Mouse (Mus musculus) cerebellum, adult 2 months (tissue): Measurements from ENCODE around the gene 5330417C22Rik. TPM values are rescaled to one million over a fixed set of nuclear protein-coding genes. Genes with fewer than 3 reads are reported as not detected.

Experiments
- DNase-seq, 2 experiments: peaks; one replicate each; pipeline ENCODE4 v3.0.0; 2021
- H3K27ac ChIP-seq: fragments of 200-500 bp; 2 replicates; pipeline ENCODE4 v1.5.1; 2012; ENCODE audit warnings: low read length, control low read depth, inconsistent platforms; ENCODE audit not compliant: insufficient read depth
- H3K27me3 ChIP-seq: fragments of 200-500 bp; 2 replicates; pipeline ENCODE4 v1.6.1; 2012; ENCODE audit warnings: inconsistent platforms, mild to moderate bottlenecking, low read length, moderate library complexity; ENCODE audit not compliant: control insufficient read depth, insufficient read depth
- H3K4me1 ChIP-seq: fragments of 200-500 bp; 2 replicates; pipeline ENCODE4 v1.6.1; 2011; ENCODE audit warnings: low read length; ENCODE audit not compliant: control insufficient read depth, insufficient read depth
- H3K4me3 ChIP-seq: fragments of 200-500 bp; replicated peaks from 2 replicates; pipeline ENCODE3; 2011; ENCODE audit warnings: mild to moderate bottlenecking, low read depth, low read length, control low read depth; ENCODE audit not compliant: insufficient read depth
- CTCF ChIP-seq: fragments of 200-500 bp; IDR thresholded peaks from 2 replicates; pipeline ENCODE4 v1.5.1; 2011; ENCODE audit warnings: low read depth, mild to moderate bottlenecking, control low read depth, low read length, moderate library complexity, borderline replicate concordance; ENCODE audit not compliant: insufficient read depth
- POLR2A ChIP-seq: fragments of 200-500 bp; IDR thresholded peaks from 2 replicates; pipeline ENCODE4 v1.6.1; 2011; ENCODE audit warnings: low read length, control low read depth, borderline replicate concordance; ENCODE audit not compliant: insufficient read depth
- WGBS: fragments of 180-500 bp; shearing (Covaris S2); methylation state at CpG from one replicate; pipeline ENCODE4 v1.1.7; 2018; 5-methylcytosine and 5-hydroxymethylcytosine counted together
- polyA plus RNA-seq: library from polyadenylated mRNA; depleted of rRNA; stranded (reverse); fragments of >200 nt; gene quantifications from 2 replicates; pipeline ENCODE4 v1.2.3, GENCODE M21; 2012

Gene 5330417C22Rik
- polyA plus RNA-seq, 1 experiment, result 5.4 TPM

- Histone ChIP-seq H3K27ac (no peak overlapping the region), H3K4me1 (peaks cover 6% of the 10 kb centered on the region; the same call in 1 of the 2 replicates), H3K4me3 (no peak overlapping the region), H3K27me3 (no peaks in the 10 kb centered on the region)
- no peak for DNase-seq
- TF ChIP-seq CTCF, result no peak
- no peak for TF ChIP-seq POLR2A
- 56% methylated on average over 7 of the region's 7 CpGs for WGBS
These were observed 111.3 kb downstream of the 5330417C22Rik start for GRCm38 (mm10) chr3:108424944-108425623.

- Histone ChIP-seq H3K4me3 (peak overlapping the region; percentile 54), H3K27me3 (no peaks in the 10 kb centered on the region), H3K27ac (no peak overlapping the region), H3K4me1 (peaks cover 6% of the 10 kb centered on the region; the same call in 1 of the 2 replicates)
- 11% methylated on average over 11 of the region's 11 CpGs for WGBS
- TF ChIP-seq POLR2A (no peak), CTCF (no peak)
- peak; percentile 68 to 78 for DNase-seq
These were observed 112.2 kb downstream of the 5330417C22Rik start for GRCm38 (mm10) chr3:108423844-108424801.

- DNase-seq, result no peak
- 12% methylated on average over 6 of the region's 6 CpGs for WGBS
- no peak overlapping the region for H3K27ac ChIP-seq
- H3K4me3 ChIP-seq, result no peak overlapping the region
- H3K27me3 ChIP-seq, result no peaks in the 10 kb centered on the region
- TF ChIP-seq CTCF (no peak), POLR2A (no peak)
- H3K4me1 ChIP-seq, result peaks cover 6% of the 10 kb centered on the region; the same call in 1 of the 2 replicates
These were observed 113.3 kb downstream of the 5330417C22Rik start for GRCm38 (mm10) chr3:108423006-108423405.

- peak; percentile 86 to 87 for DNase-seq
- WGBS, result under 1% methylated on average over 48 of the region's 48 CpGs
- Histone ChIP-seq H3K27me3 (no peaks in the 10 kb centered on the region), H3K27ac (peak overlapping the region; percentile 61), H3K4me1 (peaks cover 28% of the 10 kb centered on the region), H3K4me3 (peak overlapping the region; percentile 60)
- peak; percentile 42 for TF ChIP-seq POLR2A
- TF ChIP-seq CTCF, result no peak
These were observed 120.5 kb downstream of the 5330417C22Rik start for GRCm38 (mm10) chr3:108415831-108416223.

- Histone ChIP-seq H3K27ac (peak within 1 kb of the TSS; percentile 61), H3K4me1 (peaks cover 35% of the 10 kb centered on the region), H3K27me3 (no peaks in the 10 kb centered on the region), H3K4me3 (peak within 1 kb of the TSS; percentile 60)
- DNase-seq, result peak in 1 of 2 experiments; percentile 60
- TF ChIP-seq CTCF (no peak), POLR2A (no peak)
- WGBS, result 2% methylated on average over 64 of the region's 67 CpGs
These were observed 121.2 kb downstream of the 5330417C22Rik start, which contains the start of gene Celsr2 for GRCm38 (mm10) chr3:108414857-108415830. TSS of gene Celsr2 (minus strand) at chr3:108415552.

- H3K27me3 ChIP-seq, result no peaks in the 10 kb centered on the region
- H3K4me3 ChIP-seq, result no peak overlapping the region
- H3K27ac ChIP-seq, result no peak overlapping the region
- TF ChIP-seq POLR2A (no peak), CTCF (no peak)
- DNase-seq, result no peak
- WGBS, result 97% methylated on average over 35 of the region's 35 CpGs
- H3K4me1 ChIP-seq, result peaks cover 45% of the 10 kb centered on the region
These were observed 122.5 kb downstream of the 5330417C22Rik start for GRCm38 (mm10) chr3:108413634-108414360.

GRCm38 (mm10) chr3:108411754-108412121, 124.6 kb downstream of the 5330417C22Rik start:
- Histone ChIP-seq H3K4me1 (peaks cover 59% of the 10 kb centered on the region), H3K4me3 (peak overlapping the region; percentile 42), H3K27me3 (no peaks in the 10 kb centered on the region), H3K27ac (peak overlapping the region; percentile 23)
- peak; percentile 73 to 85 for DNase-seq
- WGBS, result 4% methylated on average over 8 of the region's 8 CpGs
- no peak for TF ChIP-seq POLR2A
- no peak for TF ChIP-seq CTCF
